Mouse (Mus musculus) adrenal gland, postnatal 14 days (tissue): Measurements from ENCODE around the gene Syt10. TPM values are rescaled to one million over a fixed set of nuclear protein-coding genes. Genes with fewer than 3 reads are reported as not detected.
"Not testable (repeated sequence)": the region's sequence is repeated elsewhere in the genome, so short reads cannot be mapped to it uniquely, and the experiment has no call there.

ENCODE experiments used
- DNase-seq: peaks from one replicate; pipeline ENCODE4 v3.0.0; 2021; ENCODE audit warnings: mixed read lengths
- long read RNA-seq, 2 experiments: library from polyadenylated mRNA; stranded (forward); transcript quantifications; one replicate each; pipeline ENCODE4 v2.0.0; 2021
- microRNA-seq, 2 experiments: library from miRNA; unstranded; fragments of <30 nt; microRNA quantifications; one replicate each; pipeline ENCODE4 v1.2.0; 2021
- total RNA-seq: library from RNA; stranded (reverse); gene quantifications from 2 replicates; pipeline ENCODE4 v1.2.3, GENCODE M21; 2021

Gene Syt10
- total RNA-seq, result 0.19 TPM in 1 of 2 replicates, not detected in the other
- long read RNA-seq, experiment 1, partial matches to known transcripts, result 0 of 1 reads
- long read RNA-seq, experiment 1, other reads (novel, unspliced or antisense), result 0 of 1 reads
- long read RNA-seq, experiment 2, result 0 reads

GRCm38 (mm10) chr15:89841364-89842017 lies at the start of gene Syt10:
Gene Syt10 (minus strand): TSS chr15:89841860.
- DNase-seq, result peak; percentile 20

DNA sequence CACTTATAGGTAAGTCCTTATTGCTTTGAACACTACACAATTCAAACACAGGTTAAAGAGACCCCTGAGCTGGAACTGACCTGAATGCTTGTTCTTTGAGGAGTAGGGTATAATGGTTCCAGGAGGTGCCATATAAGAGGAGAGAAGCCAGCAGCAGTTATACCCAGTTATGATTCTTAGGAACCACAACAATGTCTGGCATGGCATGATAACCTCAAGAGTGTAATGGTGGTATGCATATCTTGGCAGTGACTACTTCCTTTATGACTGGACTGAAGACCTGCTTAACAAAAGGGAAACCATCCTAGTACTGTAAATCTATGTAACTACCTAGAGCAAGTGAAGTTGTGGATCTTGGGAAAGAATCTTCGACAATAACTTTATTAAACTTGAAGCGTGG lies 42.1 kb upstream of the Syt10 start:
- DNase-seq, result no peak

- no peak for DNase-seq
Observed at GRCm38 (mm10) chr15:89878981-89879380, 37.3 kb upstream of the Syt10 start.

DNA sequence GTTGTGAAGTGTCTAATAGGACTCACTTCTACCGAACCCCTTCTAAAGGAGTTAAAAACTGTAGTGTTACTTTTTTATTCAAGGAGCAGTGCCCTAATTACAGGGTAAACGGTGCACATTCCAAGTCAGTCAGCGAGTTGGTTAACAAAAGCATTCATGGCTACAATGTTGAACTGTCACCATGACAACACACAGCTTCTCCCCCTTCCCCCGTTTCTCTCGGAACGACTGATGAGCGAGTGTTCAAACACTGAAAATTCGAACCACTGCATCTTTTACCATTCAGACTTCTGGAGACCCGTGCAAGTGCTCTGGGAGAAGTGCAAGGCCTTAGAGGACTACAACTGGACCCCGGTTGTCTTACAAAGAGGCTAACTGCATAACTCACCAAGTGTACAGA lies 25.6 kb downstream of the Syt10 start:
- no peak for DNase-seq

GRCm38 (mm10) chr15:89804478-89804877 lies 37.2 kb downstream of the Syt10 start:
- no peak for DNase-seq

- DNase-seq, result no peak
Observed at GRCm38 (mm10) chr15:89779928-89780327, 61.7 kb downstream of the Syt10 start.

DNA sequence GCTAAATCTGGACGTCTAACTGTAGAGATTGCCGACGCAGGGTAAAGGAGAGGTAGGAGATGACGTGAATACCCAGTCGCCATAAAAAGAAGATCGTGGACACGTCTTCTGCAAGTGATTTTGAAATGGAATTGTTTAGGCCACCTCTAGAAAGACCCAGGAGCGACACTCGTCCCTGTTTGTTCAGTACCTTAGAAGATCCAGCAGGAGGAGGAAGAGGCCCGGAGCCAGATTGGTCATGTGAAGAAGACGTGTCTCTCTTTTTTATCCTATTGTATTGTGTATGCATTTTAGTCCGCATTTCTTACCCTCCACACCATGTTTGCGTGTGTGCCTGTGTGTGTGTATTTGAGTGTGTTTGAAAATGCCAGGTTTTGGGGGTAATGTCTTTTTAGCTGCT lies 75.6 kb downstream of the Syt10 start:
- DNase-seq, result not testable (repeated sequence)

GRCm38 (mm10) chr15:89733611-89734010 lies 108.0 kb downstream of the Syt10 start:
- no peak for DNase-seq

Small RNA genes lying within 50 kb of the gene (microRNA-seq; reads per million reads assigned to microRNA genes)
- 0 reads per million in 2 experiments for gene Gm24643

Other genes with a start within 250 kb of the Syt10 start
- 9.1 and 12.2 TPM in 2 replicates for gene Rabl2, start 249.9 kb downstream of the Syt10 start, total RNA-seq